21 mouse cellular contexts compared by ENCODE assay signal in the genomic region with DNA sequence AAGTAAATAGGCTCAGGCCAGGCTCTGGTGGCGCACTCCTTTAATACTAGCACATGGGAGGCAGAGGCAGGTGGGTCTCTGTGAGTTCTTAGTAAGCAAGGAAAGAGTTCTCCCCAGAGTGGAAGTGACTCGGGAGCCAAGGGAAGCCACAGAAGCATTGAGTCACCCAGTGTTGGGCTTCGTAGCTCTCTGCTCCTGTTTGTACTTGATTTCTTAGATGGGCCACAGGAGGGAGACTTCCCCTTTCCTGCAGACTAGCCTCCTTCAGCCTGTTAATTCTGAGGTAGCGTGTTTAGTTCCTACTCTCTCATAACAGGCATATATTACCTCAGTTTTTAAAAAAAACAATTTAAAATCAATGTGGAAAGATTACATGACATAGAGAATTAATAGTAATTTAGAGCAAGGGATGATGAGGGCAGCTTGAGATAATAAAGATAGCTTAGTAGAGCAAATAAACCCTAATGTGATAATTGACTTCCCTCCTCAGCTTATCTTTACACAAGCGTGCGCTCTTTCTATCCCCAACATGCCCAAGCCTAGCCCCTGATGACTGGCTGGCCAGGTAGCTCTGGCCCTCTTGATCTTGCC. TPM values are rescaled to one million over a fixed set of nuclear protein-coding genes. Genes with fewer than 3 reads are reported as not detected.
DNase-seq lines count a peak whose midpoint lies in the region; ATAC-seq and TF ChIP-seq lines count a peak whose summit lies in the region.
"Had no signal": no experiment of that assay in that cellular context is flagged by ENCODE, and none has a peak within 500 bp of the region (broad histone marks: within the 10 kb centered on the region; RNA-seq: fewer than 3 reads in every experiment).

No protein-coding gene starts in this region.

- TF ChIP-seq CTCF in intestine, postnatal 0 days (IDR thresholded peaks at IDR 0.05; ENCODE audit: low read depth): peak; percentile 32

- no peak overlapping the region for H3K9ac ChIP-seq in intestine, postnatal 0 days (ENCODE audit: low read depth, low read length)
- no peak overlapping the region for H3K9ac ChIP-seq in intestine, embryonic 16.5 days (ENCODE audit: low read depth, low read length)
- H3K9ac ChIP-seq: embryonic facial prominence, embryonic 13.5 days; hindbrain, embryonic 13.5 days; kidney, embryonic 15.5 days; midbrain, embryonic 15.5 days; neural tube, embryonic 15.5 days had no signal

- no peak for ATAC-seq in intestine, postnatal 0 days
- no peak for ATAC-seq in intestine, embryonic 16.5 days
- ATAC-seq in neutrophil, adult 5-6 weeks (ENCODE audit: extremely low read depth, insufficient number of reproducible peaks, low FRiP score, poor library complexity, severe bottlenecking): peak; percentile 28; the same call in 1 of the 2 replicates
- ATAC-seq: forebrain, embryonic 14.5 days; midbrain, embryonic 15.5 days had no signal

- H3K4me2 ChIP-seq in intestine, postnatal 0 days (replicated peaks; ENCODE audit: low read depth): no peak overlapping the region
- H3K4me2 ChIP-seq in intestine, embryonic 16.5 days (ENCODE audit: low read depth, low read length): no peak overlapping the region
- H3K4me2 ChIP-seq: embryonic facial prominence, embryonic 13.5 days; hindbrain, embryonic 13.5 days; kidney, embryonic 15.5 days; midbrain, embryonic 15.5 days; neural tube, embryonic 15.5 days had no signal

- no peaks in the 10 kb centered on the region for H3K9me3 ChIP-seq in intestine, postnatal 0 days (ENCODE audit: control insufficient read depth)
- H3K9me3 ChIP-seq in intestine, embryonic 16.5 days (ENCODE audit: control insufficient read depth, low read length): no peaks in the 10 kb centered on the region
- H3K9me3 ChIP-seq: embryonic facial prominence, embryonic 13.5 days; heart, embryonic 10.5 days; hindbrain, embryonic 13.5 days; kidney, embryonic 15.5 days; midbrain, embryonic 15.5 days; neural tube, embryonic 15.5 days had no signal

- peaks cover 5% of the 10 kb centered on the region; the same call in 1 of the 2 replicates for H3K4me1 ChIP-seq in intestine, postnatal 0 days (replicated peaks; ENCODE audit: control insufficient read depth, insufficient read depth, low read length)
- peaks cover 8% of the 10 kb centered on the region; the same call in 1 of the 2 replicates for H3K4me1 ChIP-seq in intestine, embryonic 16.5 days (ENCODE audit: control insufficient read depth, insufficient read depth, low read length)
- H3K4me1 ChIP-seq: hindbrain, embryonic 13.5 days had no signal

- H3K27ac ChIP-seq in intestine, postnatal 0 days (ENCODE audit: low read depth, low read length): no peak overlapping the region
- no peak overlapping the region for H3K27ac ChIP-seq in intestine, embryonic 16.5 days (ENCODE audit: low read length)
- H3K27ac ChIP-seq: embryonic facial prominence, embryonic 13.5 days; heart, embryonic 10.5 days; hindbrain, embryonic 13.5 days; kidney, embryonic 15.5 days; midbrain, embryonic 15.5 days; neural tube, embryonic 15.5 days had no signal

- no peaks in the 10 kb centered on the region for H3K27me3 ChIP-seq in intestine, postnatal 0 days (replicated peaks; ENCODE audit: control insufficient read depth, insufficient read depth, low read length)
- H3K27me3 ChIP-seq in intestine, embryonic 16.5 days (replicated peaks; ENCODE audit: control insufficient read depth, insufficient read depth, low read length): no peaks in the 10 kb centered on the region
- H3K27me3 ChIP-seq: embryonic facial prominence, embryonic 13.5 days; hindbrain, embryonic 13.5 days; kidney, embryonic 15.5 days; midbrain, embryonic 15.5 days; neural tube, embryonic 15.5 days had no signal

- H3K36me3 ChIP-seq in intestine, postnatal 0 days (ENCODE audit: control insufficient read depth, insufficient read depth): no peaks in the 10 kb centered on the region
- no peaks in the 10 kb centered on the region for H3K36me3 ChIP-seq in intestine, embryonic 16.5 days (ENCODE audit: control insufficient read depth, insufficient read depth, low read length)
- H3K36me3 ChIP-seq: embryonic facial prominence, embryonic 13.5 days; heart, embryonic 10.5 days; hindbrain, embryonic 13.5 days; kidney, embryonic 15.5 days; midbrain, embryonic 15.5 days; neural tube, embryonic 15.5 days had no signal

- 69% methylated on average over 6 of the region's 6 CpGs for WGBS in intestine, postnatal 0 days
- WGBS in intestine, embryonic 16.5 days: 77% methylated on average over 6 of the region's 6 CpGs

- H3K4me3 ChIP-seq in intestine, postnatal 0 days (ENCODE audit: low read depth, low read length): no peak overlapping the region
- no peak overlapping the region for H3K4me3 ChIP-seq in intestine, embryonic 16.5 days (ENCODE audit: low read length)
- H3K4me3 ChIP-seq: embryonic facial prominence, embryonic 13.5 days; heart, embryonic 10.5 days; hindbrain, embryonic 13.5 days; kidney, embryonic 15.5 days; midbrain, embryonic 15.5 days; myocyte; neural tube, embryonic 15.5 days had no signal

- DNase-seq in 416B (ENCODE audit: low read depth): peak; percentile 90
- DNase-seq in R1 (ENCODE audit: low read depth, low spot score): peak; percentile 37
- DNase-seq in kidney, postnatal 14 days: no peak
- no peak for DNase-seq in cerebellum, postnatal 25 days
- no peak for DNase-seq in retina, postnatal 1 day
- DNase-seq: cerebellum, adult 9-11 months; gastrocnemius, postnatal 10 days; heart, postnatal 10 days; lung, adult 18-20 months; lung, postnatal 14 days had no signal

RNA-seq across cellular contexts. Expression of a gene that starts 16.9 kb away (rescaled TPM):
- polyA plus RNA-seq in intestine, postnatal 0 days (2015; fragmentation: Nextera tagmentation; extraction: Ambion mirVana): 26.2 and 27.3 TPM in 2 replicates
- 28.3 and 29.1 TPM in 2 replicates for polyA plus RNA-seq in intestine, embryonic 16.5 days (2015; fragmentation: Nextera tagmentation; extraction: Ambion mirVana)
- total RNA-seq in neutrophil, adult 5-6 weeks (2017): 76.1 and 79.8 TPM in 2 replicates

RNA-seq across cellular contexts. Expression of a gene that starts 16.9 kb away (rescaled TPM):
- polyA plus RNA-seq in intestine, postnatal 0 days (2015; fragmentation: Nextera tagmentation; extraction: Ambion mirVana): 5.0 and 5.3 TPM in 2 replicates
- 13.6 and 18.6 TPM in 2 replicates for polyA plus RNA-seq in intestine, embryonic 16.5 days (2015; fragmentation: Nextera tagmentation; extraction: Ambion mirVana)
- 10.7 and 13.8 TPM in 2 replicates for total RNA-seq in neutrophil, adult 5-6 weeks (2017)

Comparison
In these comparisons a context has a peak if more than half of its experiments do, and no peak if none do; other contexts are left out.
1. DNase-seq: peak in 416B (single experiment) and R1 (single experiment); none in kidney, postnatal 14 days (single experiment), cerebellum, postnatal 25 days (0 of 2) and retina, postnatal 1 day (single experiment).